Mouse (Mus musculus) thymus, postnatal 0 days (tissue): ENCODE measurements around the gene Chn2. TPM values are rescaled to one million over a fixed set of nuclear protein-coding genes. Genes with fewer than 3 reads are reported as not detected.

Experiments
- DNase-seq: peaks from one replicate; pipeline ENCODE4 v3.0.0-alpha.2; 2015; ENCODE audit warnings: low spot score
- polyA plus RNA-seq: library from polyadenylated mRNA; unstranded; fragments of >200 nt; fragmentation: Nextera tagmentation; extraction: Ambion mirVana; gene quantifications from 2 replicates; pipeline ENCODE4 v1.2.1, GENCODE M21; 2015

Gene Chn2
- 7.5 and 8.4 TPM in 2 replicates for polyA plus RNA-seq

DNA sequence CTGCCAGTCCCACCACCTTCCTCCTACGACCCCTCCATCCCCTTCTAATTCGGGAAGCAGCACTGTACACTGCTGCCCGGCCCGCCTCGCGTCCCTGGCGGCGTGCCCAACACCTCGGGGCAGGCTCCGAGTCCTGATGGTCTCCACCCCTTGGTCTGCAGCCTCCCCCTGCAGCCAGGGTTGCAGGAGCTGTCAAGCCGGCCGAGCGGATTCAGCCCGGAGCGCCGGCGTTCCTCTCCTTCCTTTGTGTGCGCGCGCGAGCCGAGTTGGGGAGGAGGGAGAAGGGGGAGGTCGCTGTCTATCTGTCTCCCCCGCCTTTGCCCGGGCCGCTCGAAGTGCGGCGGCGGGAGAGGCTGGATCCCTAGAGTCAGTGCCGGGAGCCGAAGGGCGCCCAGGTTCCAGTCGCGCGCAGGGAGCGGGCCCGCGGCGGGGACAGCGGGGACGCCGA is at the start of gene Chn2:
Chn2 (plus strand) TSS at position 198 of the 448 bp plus-strand sequence.
- DNase-seq = peak; percentile 35

DNA sequence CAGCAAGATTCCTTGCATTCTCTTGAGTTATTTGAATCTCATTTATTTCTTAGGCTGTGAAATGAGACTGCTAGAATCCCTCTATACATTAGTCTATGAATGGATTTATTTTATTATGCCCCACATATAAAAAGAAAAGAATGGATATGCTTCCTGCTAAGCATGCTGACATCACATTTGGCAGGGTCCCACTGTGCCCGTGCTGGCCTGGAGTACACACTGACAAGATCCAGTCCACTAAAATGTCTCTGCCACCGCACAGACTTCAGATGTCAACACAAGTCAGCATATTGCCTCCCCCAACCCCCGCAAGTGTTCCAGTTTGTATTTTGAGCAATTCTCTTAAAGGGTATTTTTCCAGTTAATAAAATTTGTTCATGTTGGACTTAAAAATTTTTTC is 47.0 kb upstream of the Chn2 start:
- DNase-seq = no peak

DNA sequence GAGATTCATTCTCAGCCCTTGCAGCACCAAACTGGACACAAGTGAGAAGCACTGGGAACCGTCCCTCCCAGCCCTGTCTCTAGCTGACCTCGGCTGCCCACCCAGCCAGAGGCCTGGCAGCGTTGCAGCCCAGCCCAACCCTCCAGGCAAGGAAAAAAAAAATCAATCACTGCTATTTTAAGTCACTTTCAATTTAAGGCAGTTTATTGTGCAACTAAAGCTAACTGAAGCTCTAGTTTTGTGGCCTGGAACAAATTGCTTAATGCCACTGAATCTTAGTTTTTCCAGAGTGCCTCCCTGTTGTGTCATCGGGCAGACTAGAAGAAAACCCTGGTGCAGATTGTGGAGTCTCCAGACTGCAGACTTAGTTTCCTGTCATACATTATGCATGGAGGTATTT is 43.8 kb upstream of the Chn2 start:
- DNase-seq = no peak

DNA sequence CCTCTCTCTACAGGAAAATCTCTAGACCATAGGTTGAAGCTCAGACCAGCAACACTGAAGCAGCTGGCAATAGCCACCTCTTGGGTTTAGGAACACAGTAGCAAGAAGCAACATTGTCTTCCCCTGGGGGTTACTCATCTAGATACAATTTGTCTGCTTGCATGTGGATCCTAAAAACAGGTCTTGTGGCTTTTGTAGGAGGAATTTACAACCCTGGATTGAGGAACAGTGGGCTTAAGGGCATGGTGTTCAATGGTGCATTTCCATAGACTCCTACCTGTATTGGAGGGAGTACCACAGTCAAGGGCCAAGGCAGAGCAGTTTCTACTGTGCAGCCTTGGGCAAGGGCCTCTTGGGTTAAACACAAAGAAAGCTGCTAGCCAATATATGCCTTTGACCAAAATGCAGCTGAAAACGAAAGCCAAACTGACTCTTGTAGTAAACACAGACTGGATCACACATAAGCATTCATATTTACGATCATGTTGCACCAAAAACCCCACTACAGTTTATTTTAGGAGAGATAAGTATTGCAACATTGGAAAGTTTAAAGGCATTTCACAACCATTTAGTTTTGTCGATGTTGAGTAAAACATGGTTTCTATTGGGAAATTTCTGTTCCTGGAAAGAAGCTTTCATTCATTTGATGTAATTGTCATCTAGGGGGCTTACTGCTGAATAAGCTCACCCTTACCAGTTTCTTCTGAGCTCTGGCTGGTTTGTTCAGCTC is 43.0 kb upstream of the Chn2 start:
- DNase-seq = no peak

DNA sequence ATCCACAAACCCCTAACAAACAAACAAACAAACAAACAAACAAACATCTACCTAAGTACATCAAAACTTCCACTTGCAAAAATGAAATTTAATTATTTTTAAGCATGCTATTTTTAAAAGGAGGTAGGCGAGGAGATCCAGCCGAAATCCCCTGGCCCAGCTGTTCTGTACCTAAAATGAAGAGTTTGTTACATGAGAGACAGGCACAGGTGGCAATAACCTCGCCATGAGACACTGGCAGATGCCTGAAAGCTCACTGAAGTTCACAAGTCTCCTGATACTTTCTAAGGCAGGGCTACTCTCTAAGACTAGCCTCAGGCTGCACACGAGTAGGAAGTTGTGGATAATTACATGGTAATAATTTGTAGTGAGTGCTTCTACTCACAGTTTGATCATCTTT is 34.1 kb upstream of the Chn2 start:
- no peak for DNase-seq

DNA sequence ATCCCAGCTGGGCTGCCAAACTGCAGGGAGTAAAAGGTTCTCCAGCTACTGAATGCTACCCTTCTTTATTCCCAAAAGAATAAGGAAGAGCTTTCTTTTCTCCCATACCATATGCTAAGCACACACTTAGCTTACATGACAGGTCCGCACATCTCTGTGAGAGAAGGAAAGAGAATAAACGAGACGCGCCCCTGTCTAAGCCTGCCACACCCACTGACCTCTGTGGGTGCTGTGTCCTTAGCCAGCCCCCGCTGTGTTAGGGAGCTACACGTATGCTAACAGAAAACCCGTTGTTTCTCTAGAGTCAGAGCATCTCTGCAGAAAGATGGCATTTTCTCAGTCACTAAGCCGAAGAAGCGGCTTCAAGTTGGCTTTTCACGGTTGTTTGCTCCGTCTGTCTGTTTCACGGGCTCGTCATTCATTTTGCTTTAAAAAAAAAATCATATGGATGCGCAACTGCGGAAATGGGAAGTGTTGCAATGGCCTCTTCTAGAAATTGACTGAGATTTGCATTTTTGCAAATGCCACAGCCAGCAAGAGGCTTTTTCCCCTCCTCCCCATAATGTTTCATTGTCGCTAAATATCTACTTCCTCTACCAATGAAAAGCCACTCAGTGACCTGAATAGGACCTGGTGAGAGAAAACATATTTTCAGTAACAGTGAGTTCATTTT is 30.8 kb upstream of the Chn2 start:
- no peak for DNase-seq

DNA sequence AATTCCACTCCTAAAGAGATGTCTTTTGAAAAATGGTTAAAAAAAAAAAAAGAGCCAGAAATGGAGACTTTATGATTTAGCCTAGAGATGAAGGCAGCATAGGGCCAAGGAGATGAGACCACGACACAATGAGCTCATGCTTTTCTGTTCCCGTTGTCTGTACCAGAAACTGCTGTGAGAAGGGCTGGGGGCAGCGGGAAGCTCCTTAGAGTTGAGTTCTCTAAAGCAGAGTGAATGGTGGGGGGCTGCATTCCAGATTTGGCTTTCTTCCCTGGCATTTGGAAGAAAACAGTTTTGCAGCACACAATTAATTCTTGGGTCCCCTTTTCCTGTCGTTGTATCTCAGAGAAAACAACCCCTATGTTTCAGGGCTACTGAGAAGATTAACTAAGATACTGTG is 30.1 kb upstream of the Chn2 start:
- no peak for DNase-seq

DNA sequence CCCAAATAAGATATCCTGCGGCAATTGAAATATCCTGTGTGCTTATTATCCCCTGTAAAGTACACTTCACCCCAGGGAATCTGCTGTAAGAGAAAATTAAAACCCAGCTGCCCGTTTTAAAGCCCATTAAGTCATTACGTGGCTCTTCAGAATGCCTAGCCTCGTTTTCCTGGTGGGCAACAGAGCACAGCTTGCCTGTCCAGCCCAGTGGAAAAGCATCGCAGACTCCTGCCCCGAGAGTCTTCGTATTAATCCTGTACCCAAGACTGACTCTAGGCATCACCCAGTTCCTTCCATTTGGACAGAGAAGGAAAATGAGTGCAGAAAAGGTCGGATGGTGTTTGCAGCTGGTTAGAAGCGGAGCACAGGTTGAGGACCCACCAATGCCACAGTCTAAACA is 29.0 kb upstream of the Chn2 start:
- no peak for DNase-seq

DNA sequence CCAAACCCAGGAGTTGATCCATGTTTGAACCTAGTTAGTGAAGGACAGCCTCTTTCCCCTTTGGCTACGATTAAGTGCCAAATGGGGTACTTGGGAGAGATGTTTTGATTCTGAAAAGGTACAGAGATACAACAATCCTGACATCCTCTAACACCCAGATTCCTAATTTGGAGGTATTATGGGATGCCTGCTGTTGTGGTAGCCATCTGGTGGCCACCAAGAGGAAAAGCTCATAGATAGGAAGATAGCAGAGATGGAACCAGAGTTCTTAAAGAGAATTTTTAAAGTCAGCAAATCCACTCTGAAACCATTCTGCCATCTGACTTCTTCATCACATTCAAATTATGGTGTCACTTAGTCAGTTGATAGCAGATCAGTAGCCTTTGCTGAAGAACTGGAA is 27.2 kb upstream of the Chn2 start:
- no peak for DNase-seq

DNA sequence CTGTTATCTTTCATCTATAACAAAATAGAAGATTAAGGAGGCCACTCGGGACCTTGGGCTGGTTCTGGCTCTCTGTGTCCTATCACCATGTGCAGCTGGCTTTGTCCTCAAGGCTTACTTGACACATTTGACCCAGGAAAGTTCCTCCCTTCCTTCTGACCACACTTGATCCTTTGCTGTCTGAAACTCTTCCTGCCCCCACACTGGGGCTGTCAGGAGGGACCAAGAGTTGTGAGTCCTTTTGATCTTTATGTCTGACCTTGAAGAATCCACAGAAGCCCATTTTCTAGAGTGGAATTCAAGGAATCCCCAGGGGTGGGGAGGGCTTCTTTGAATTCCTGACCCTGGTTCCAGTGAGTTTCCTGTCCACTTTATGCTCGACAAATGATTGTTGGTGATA is 21.3 kb upstream of the Chn2 start:
- DNase-seq = no peak

DNA sequence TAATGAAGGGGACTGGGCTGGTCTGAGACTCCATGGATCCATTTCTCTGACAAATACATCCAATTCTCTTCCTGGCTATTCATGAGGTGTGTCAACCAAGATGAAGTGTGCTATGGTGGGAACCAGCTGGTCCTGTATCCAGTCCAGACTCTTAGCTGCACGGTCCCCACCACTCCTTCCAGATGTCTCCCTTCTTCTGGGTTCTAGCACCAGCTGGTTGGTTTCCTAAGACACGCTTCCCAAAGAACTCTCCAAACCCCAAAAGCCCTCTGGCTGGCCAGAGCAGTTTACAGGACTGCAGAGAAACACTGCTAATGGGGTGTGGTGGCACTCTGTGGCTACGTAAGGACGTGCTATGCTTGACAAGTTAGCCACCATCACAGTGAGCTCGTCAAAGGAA is 20.5 kb upstream of the Chn2 start:
- DNase-seq = no peak

DNA sequence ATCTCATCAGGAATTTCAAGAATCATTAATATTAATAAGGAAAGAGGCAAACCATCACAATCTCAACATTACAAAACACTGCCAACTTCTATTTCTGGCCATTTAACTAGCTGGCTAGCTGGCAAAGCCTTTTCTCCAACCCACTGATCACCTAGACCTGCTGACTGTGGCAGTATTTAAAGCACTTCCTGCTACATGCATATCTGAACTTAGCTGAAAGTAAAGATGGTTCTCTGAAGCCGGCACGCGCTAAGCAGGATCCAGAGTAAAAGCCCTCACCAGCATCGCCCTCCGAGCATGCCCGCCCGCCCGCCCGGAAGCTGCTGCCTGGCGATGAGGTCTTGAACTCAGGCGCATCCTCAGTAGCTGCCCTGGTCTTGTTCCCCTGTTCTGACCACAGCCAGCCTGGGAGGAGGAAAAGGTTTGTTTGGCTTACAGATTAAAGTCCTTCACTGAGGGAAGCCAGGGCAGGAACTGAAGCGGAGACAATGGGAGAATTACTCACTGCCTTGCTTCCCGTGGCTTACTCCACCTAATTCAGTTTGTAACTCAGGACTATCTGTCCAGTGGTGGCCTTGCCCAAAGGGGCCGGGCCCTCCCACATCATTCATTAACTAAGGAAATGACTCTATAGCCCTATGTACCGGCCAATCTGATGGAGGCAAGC is 18.1 kb upstream of the Chn2 start:
- peak; percentile 33 for DNase-seq

DNA sequence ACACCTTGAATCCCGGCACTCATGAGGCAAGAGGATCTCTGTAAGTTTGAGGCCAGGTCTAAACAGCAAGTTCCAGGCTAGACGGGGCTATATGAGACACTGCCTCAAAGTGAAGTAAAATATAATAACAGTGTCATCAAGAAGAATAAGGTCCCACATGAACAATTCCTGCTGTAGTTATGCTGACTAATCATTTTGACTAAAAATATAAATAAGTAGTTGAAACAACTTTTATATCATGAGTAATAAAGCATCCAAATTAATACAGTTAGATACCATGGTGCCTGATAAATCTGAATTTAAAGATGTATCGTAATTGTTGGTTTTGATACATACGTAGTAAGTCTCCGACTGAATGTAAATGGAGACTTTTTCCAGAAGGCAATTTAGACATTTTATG is 15.5 kb upstream of the Chn2 start:
- no peak for DNase-seq

DNA sequence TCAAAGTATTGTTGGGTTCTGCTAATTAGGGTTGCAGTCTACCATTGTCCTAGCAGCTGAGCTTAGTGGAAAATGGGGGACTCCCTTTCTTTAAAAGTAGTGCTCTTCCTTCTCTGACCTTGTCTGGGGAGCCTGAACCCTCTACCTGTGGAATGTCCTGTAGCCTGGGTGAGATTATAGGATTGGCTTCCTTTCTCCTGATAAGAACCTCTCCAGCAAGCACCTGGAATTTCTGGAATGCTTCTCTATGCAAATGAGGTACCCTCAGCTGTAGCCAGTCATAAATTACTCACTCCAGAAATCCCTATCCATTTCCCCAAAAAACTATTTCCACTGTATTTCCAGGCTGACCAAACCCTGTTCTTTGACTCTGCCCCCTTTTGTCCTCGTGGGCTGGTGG is 10.6 kb upstream of the Chn2 start:
- DNase-seq = no peak

DNA sequence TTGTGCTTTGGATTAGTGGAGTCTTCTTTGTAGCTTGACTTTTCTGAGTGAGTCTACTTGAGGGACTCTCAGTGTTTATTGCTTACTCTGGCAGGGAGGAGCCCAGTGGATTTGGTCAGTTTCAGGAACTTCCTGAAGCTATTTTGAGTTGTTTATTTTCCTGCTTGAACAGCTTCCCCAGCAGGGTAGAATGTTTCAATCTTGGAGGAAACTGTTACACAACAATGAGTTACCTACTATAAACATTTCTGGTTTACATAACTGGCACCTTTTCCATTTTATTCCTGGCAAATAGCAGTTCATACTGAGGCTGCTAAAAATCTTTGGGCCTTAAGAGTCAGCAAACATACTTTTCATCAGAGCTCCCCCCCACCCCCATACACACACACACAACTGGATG is 9.0 kb upstream of the Chn2 start:
- DNase-seq = no peak

DNA sequence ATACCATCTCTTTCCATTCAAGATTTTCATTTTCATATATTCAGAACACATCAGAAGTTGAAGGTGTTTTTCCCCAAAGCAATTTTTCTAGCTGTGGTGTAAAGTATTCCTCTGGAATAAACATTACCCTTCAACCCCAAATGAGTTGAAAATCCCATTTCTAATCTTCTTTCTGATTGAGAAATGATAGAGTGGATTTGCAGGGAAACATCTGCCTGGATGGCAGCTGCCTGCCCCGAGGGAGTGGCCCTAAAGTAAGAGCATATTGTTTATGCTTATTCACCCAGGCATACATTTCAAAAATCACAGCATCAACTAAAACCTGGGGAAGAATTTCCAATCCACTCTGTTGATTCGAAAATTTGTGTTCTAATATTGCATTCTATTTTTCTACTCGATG is 8.6 kb upstream of the Chn2 start:
- no peak for DNase-seq

DNA sequence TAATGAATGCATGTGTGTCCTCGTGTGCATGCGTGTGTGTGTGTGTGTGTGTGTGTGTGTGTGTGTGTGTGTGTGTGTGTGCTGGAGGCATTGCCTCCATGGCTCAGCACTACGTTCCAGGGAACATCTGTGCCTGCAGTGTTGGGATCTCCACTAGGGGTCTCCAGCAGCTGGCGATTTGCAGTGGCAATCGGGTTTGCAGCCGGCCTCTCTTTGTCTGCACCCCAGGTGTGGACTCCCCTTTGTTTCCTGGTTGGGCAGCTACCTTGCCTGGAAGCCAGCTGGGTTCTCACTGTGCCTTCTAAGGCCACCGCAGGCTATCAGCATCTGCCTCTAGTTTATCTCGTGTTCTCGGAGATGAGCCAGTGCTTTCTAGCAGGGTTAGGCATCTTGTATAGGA is 4.9 kb upstream of the Chn2 start:
- DNase-seq = peak; percentile 75

DNA sequence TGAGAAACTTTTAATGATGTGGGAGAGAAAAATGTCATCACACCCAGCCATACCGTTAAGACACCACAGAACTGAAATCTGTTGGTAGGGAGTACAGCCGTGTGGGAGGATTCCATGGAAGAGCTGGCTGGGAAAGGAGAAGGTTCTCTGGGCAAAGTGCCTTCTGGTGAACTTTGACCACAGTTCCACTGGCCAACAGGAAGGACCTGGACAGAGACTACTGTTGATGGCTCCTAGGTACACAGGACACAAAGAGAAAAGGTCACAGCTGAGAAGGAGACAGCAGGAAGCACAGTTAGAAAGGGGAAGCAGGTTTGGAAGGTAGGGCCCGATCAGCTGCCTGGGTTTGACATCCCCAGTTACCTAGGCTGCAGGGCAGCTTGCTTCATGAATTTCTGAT is 3.8 kb upstream of the Chn2 start:
- DNase-seq = no peak

DNA sequence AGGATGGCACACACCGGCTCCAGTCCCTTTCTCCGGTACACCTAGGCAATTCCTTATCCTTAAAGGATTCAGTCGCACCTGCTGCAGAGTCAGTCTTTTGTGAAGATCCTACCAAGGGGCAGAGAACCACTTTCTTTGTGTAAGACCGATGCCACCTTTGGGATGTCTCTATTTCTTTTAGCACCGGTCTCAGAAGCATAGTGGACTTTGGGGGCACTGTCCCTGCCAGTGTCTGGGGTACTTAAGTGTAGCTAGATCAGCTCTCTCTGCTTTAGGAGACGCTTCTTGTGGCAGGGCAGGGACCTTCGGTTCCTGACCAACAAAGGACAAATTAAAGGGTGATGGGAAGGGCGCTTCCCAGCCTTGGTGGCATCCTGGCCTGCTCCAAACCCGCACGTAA is 488 bp upstream of the Chn2 start:
- DNase-seq = no peak

DNA sequence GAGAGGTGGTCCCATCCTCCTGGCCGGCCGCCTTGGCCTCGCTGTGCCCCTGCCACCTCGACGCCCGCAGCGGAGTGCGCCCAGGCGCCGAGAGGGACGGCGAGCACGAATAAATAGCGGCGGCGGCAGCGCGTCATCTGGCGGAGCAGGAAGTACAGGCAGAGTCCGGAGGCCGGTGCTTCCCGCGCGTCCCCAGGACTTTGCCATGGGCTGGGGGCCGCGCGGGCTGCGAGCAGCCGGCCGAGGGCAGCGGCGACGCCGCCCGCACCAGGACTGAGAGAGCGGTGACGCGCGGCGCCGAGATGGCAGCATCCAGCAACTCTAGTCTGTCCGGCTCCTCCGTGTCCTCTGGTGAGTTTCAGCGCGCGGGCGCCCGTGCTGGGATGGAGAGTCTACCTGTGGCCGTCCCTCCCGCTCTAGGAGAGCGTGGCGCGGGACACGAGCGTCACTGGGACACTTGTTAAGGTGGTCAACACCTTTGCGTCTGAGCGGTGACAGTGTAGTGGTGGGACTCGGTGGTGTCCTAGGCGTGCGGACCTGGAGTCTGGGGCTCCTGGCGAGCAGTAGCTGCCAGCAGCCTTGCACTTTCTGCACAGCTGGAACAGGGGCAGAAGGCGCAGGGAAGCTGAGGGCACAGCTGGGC is 572 bp downstream of the Chn2 start:
- DNase-seq = peak; percentile 31

DNA sequence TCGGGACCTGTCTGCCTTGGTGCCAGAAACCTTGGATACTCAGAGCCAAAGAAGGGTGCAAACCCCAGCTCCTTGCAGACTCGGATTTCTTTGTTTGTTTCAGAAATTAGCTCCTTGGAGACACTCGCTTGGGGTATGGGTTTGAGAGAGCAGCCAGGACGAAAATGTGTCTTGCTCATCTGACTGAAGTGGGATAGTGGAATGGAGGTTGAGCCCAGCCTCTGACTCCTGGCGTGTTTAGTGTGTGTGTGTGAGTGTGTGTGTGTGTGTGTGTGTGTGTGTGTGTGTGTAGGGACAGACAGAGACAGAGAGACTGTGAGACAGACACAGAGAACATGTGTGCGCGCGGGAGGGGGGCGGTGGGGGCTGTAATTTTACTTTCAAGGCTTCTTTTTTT is 1.1 kb downstream of the Chn2 start:
- no peak for DNase-seq

DNA sequence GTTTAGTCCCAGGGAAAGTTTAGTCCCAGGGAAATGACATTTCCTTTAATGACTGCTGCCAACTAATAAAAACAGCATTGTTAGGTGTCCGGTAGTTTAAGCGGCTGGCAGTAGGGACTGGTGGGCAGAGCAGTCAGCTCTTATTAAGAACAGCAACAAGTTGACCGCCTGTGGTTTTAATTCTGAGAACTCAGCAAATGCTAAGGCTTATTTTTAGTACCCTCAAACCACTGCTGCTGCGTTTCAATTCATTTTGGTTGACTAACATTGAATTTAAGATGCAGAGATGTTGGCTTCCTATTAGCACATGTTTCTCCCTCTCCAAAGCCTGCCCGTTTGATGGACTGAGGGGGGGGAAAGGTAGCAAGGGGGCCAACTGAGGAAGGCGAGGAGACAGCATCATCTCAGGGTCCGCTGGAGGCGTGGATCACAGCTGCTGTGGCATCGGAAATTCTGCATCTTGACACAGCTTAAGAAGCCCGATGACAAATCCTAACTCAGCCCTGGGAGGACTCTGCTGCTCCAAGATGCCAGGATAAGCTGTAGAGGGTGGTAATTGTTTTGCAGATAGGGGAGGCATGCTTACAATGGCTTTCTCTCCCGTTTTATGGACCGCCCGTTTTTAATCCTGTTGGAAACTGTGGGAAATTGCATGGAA is 2.2 kb downstream of the Chn2 start:
- no peak for DNase-seq
